Mouse (Mus musculus): Measurements from ENCODE around the gene BB287469. TPM values are rescaled to one million over a fixed set of nuclear protein-coding genes. Genes with fewer than 3 reads are reported as not detected.
"Not testable (repeated sequence)": the region's sequence is repeated elsewhere in the genome, so short reads cannot be mapped to it uniquely, and the experiment has no call there.

BB287469 gene
- polyA plus RNA-seq, 1 experiment from 2014 or later = not detected

DNA sequence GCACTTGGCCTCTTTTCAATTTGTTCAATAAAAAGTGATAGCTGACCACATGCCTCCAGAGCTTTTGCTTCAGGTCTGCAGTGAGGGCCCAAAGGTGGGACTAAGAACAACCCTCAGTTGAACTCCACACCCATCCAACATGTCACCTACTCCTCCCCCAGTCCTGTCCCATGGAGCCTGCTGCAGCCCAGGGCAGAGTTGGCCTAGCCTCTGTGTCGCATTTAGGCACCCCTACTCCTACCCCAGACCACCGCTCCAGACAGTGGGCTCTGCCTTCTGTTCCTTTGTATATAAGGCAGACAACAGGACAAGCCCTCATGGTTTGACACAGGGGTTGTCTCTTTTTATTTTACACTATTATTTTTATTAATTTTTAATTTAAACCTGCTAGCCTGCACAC lies 47.7 kb downstream of the BB287469 start:
- peak; percentile 28; the same call in 1 of the 2 replicates for ATAC-seq
- H3K9ac ChIP-seq (replicated peaks; ENCODE audit: low read depth); H3K4me1 ChIP-seq (ENCODE audit: insufficient read depth, low read depth, low read length); H3K27me3 ChIP-seq (replicated peaks; ENCODE audit: insufficient read depth, low read length); DNase-seq (ENCODE audit: low spot score); H3K27ac ChIP-seq (ENCODE audit: low read length); H3K4me3 ChIP-seq (ENCODE audit: low read depth, low read length); H3K4me2 ChIP-seq (replicated peaks; ENCODE audit: low read depth, low read length); H3K36me3 ChIP-seq (ENCODE audit: insufficient read depth, low read length); H3K9me3 ChIP-seq (ENCODE audit: low read length): not testable (repeated sequence)
- 72% methylated on average over 2 of the region's 2 CpGs for WGBS

Other genes starting within 250 kb of the BB287469 start
- gene Oog1, start 213.9 kb upstream of the BB287469 start, polyA plus RNA-seq (2015; fragmentation: Nextera tagmentation; extraction: Ambion mirVana) = not detected in 2 replicates
- not detected in 2 replicates for gene Gm4027, start 197.7 kb upstream of the BB287469 start, polyA plus RNA-seq (2015; fragmentation: Nextera tagmentation; extraction: Ambion mirVana)
- not detected in 2 replicates for gene Gm16381, start 172.0 kb upstream of the BB287469 start, polyA plus RNA-seq (2015; fragmentation: Nextera tagmentation; extraction: Ambion mirVana)
- not detected in 2 replicates for gene Gm21319, start 40.8 kb upstream of the BB287469 start, polyA plus RNA-seq (2015; fragmentation: Nextera tagmentation; extraction: Ambion mirVana)
- gene Gm21936, start 21.1 kb upstream of the BB287469 start, polyA plus RNA-seq (2015; fragmentation: Nextera tagmentation; extraction: Ambion mirVana) = not detected in 2 replicates
- not detected in 2 replicates for gene Gm2001, start 25.8 kb downstream of the BB287469 start, polyA plus RNA-seq (2015; fragmentation: Nextera tagmentation; extraction: Ambion mirVana)
- not detected in 2 replicates for gene Gm2016, start 57.5 kb downstream of the BB287469 start, polyA plus RNA-seq (2015; fragmentation: Nextera tagmentation; extraction: Ambion mirVana)
- gene Gm2022, start 78.8 kb downstream of the BB287469 start, polyA plus RNA-seq (2015; fragmentation: Nextera tagmentation; extraction: Ambion mirVana) = not detected in 2 replicates
- not detected in 2 replicates for gene Gm2035, start 103.3 kb downstream of the BB287469 start, polyA plus RNA-seq (2015; fragmentation: Nextera tagmentation; extraction: Ambion mirVana)
- not detected in 2 replicates for gene Gm2042, start 137.5 kb downstream of the BB287469 start, polyA plus RNA-seq (2015; fragmentation: Nextera tagmentation; extraction: Ambion mirVana)
- gene Gm2075, start 195.3 kb downstream of the BB287469 start, polyA plus RNA-seq (2015; fragmentation: Nextera tagmentation; extraction: Ambion mirVana) = not detected in 2 replicates
- gene Gm6803, start 202.2 kb downstream of the BB287469 start, polyA plus RNA-seq (2015; fragmentation: Nextera tagmentation; extraction: Ambion mirVana) = not detected in 2 replicates
- gene Gm2056, start 210.4 kb downstream of the BB287469 start, polyA plus RNA-seq (2015; fragmentation: Nextera tagmentation; extraction: Ambion mirVana) = not detected in 2 replicates

Data from lung, postnatal 0 days (tissue).